Mouse (Mus musculus): ENCODE data around the gene Trmt2a. TPM values are rescaled to one million over a fixed set of nuclear protein-coding genes. Genes with fewer than 3 reads are reported as not detected.
A peak's percentile ranks its signal among the peaks of the same experiment; 100 is the strongest.

Trmt2a gene
- 162 and 237 TPM in 2 replicates for total RNA-seq (2014; fragmentation: Nextera tagmentation)
- 56.6 and 73.7 TPM in 2 replicates for total RNA-seq (2017)

GRCm38 (mm10) chr16:18248433-18249363, at the start of gene Trmt2a, which contains the start of gene Ranbp1:
Trmt2a (plus strand) TSS chr16:18248679.
Ranbp1 (minus strand) TSS chr16:18248732.
- ATAC-seq (replicated peaks; ENCODE audit: low FRiP score, low TSS enrichment, poor library complexity, severe bottlenecking) = peak; percentile 84

GRCm38 (mm10) chr16:18200062-18200461, 48.4 kb upstream of the Trmt2a start:
- ATAC-seq (replicated peaks; ENCODE audit: low FRiP score, low TSS enrichment, poor library complexity, severe bottlenecking) = no peak

GRCm38 (mm10) chr16:18201620-18202019, 46.9 kb upstream of the Trmt2a start:
- no peak for ATAC-seq (replicated peaks; ENCODE audit: low FRiP score, low TSS enrichment, poor library complexity, severe bottlenecking)

- no peak for ATAC-seq (replicated peaks; ENCODE audit: low FRiP score, low TSS enrichment, poor library complexity, severe bottlenecking)
Measured at GRCm38 (mm10) chr16:18202061-18202460, 46.4 kb upstream of the Trmt2a start.

GRCm38 (mm10) chr16:18203430-18204091, 44.9 kb upstream of the Trmt2a start:
- no peak for ATAC-seq (replicated peaks; ENCODE audit: low FRiP score, low TSS enrichment, poor library complexity, severe bottlenecking)

- peak; percentile 42 for ATAC-seq (replicated peaks; ENCODE audit: low FRiP score, low TSS enrichment, poor library complexity, severe bottlenecking)
Measured at GRCm38 (mm10) chr16:18210701-18211416, 37.6 kb upstream of the Trmt2a start.

- ATAC-seq (replicated peaks; ENCODE audit: low FRiP score, low TSS enrichment, poor library complexity, severe bottlenecking) = peak; percentile 53; the same call in 1 of the 2 replicates
Measured at GRCm38 (mm10) chr16:18211417-18212171, 36.9 kb upstream of the Trmt2a start.

- ATAC-seq (replicated peaks; ENCODE audit: low FRiP score, low TSS enrichment, poor library complexity, severe bottlenecking) = no peak
Measured at GRCm38 (mm10) chr16:18213689-18214088, 34.8 kb upstream of the Trmt2a start.

GRCm38 (mm10) chr16:18214858-18215257, 33.6 kb upstream of the Trmt2a start:
- ATAC-seq (replicated peaks; ENCODE audit: low FRiP score, low TSS enrichment, poor library complexity, severe bottlenecking) = no peak

- ATAC-seq (replicated peaks; ENCODE audit: low FRiP score, low TSS enrichment, poor library complexity, severe bottlenecking) = no peak
Measured at GRCm38 (mm10) chr16:18217579-18217978, 30.9 kb upstream of the Trmt2a start, which contains the start of gene Ccdc188. Ccdc188 (plus strand) TSS chr16:18217879.

- no peak for ATAC-seq (replicated peaks; ENCODE audit: low FRiP score, low TSS enrichment, poor library complexity, severe bottlenecking)
Measured at GRCm38 (mm10) chr16:18218580-18218996, 29.9 kb upstream of the Trmt2a start.

GRCm38 (mm10) chr16:18220001-18220400, 28.5 kb upstream of the Trmt2a start:
- no peak for ATAC-seq (replicated peaks; ENCODE audit: low FRiP score, low TSS enrichment, poor library complexity, severe bottlenecking)

- ATAC-seq (replicated peaks; ENCODE audit: low FRiP score, low TSS enrichment, poor library complexity, severe bottlenecking) = no peak
Measured at GRCm38 (mm10) chr16:18220856-18221542, 27.5 kb upstream of the Trmt2a start.

- 0 out of 2 replicates have a peak, but pooled peaks have one; percentile 9 for ATAC-seq (replicated peaks; ENCODE audit: low FRiP score, low TSS enrichment, poor library complexity, severe bottlenecking)
Measured at GRCm38 (mm10) chr16:18221543-18221898, 27.0 kb upstream of the Trmt2a start.

- ATAC-seq (replicated peaks; ENCODE audit: low FRiP score, low TSS enrichment, poor library complexity, severe bottlenecking) = no peak
Measured at GRCm38 (mm10) chr16:18222188-18222587, 26.3 kb upstream of the Trmt2a start.

- no peak for ATAC-seq (replicated peaks; ENCODE audit: low FRiP score, low TSS enrichment, poor library complexity, severe bottlenecking)
Measured at GRCm38 (mm10) chr16:18227187-18227586, 21.3 kb upstream of the Trmt2a start.

GRCm38 (mm10) chr16:18227897-18228422, 20.5 kb upstream of the Trmt2a start:
- ATAC-seq (replicated peaks; ENCODE audit: low FRiP score, low TSS enrichment, poor library complexity, severe bottlenecking) = no peak

- no peak for ATAC-seq (replicated peaks; ENCODE audit: low FRiP score, low TSS enrichment, poor library complexity, severe bottlenecking)
Measured at GRCm38 (mm10) chr16:18228856-18229255, 19.6 kb upstream of the Trmt2a start.
